Mouse (Mus musculus): ENCODE measurements at regions not wholly inside any gene's neighbourhood (a gene's known extent, or its start where the extent isn't known, plus 50 kb on each side); places are given as distances from the start of the nearest gene placed in this dataset.

- no peak for DNase-seq
- intact Hi-C loops (cut with DNase I) = no loop called here
Measured at GRCm38 (mm10) chr5:133156115-133156857, 613.1 kb upstream of the Auts2 start.

GRCm38 (mm10) chr5:133145996-133146395 lies 602.9 kb upstream of the Auts2 start:
- DNase-seq = no peak
- intact Hi-C loops (cut with DNase I) = no loop called here

- intact Hi-C loops (cut with DNase I) = no loop called here
- no peak for DNase-seq
Measured at GRCm38 (mm10) chr5:133143679-133144078, 600.5 kb upstream of the Auts2 start.

GRCm38 (mm10) chr5:133142401-133143115 lies 599.4 kb upstream of the Auts2 start:
- DNase-seq = no peak
- intact Hi-C loops (cut with DNase I) = no loop called here

GRCm38 (mm10) chr5:133131042-133131441 lies 587.9 kb upstream of the Auts2 start:
- intact Hi-C loops (cut with DNase I) = no loop called here

GRCm38 (mm10) chr5:133130316-133130715 lies 587.2 kb upstream of the Auts2 start:
- intact Hi-C loops (cut with DNase I) = no loop called here
- DNase-seq = no peak

More at GRCm38 (mm10) chr5:133131042-133131441, 587.9 kb upstream of the Auts2 start:
- no peak for DNase-seq

- intact Hi-C loops (cut with DNase I) = no loop called here
- no peak for DNase-seq
Measured at GRCm38 (mm10) chr5:133124223-133124622, 581.1 kb upstream of the Auts2 start.

- intact Hi-C loops (cut with DNase I) = no loop called here
Measured at GRCm38 (mm10) chr5:133113946-133114345, 570.8 kb upstream of the Auts2 start.

GRCm38 (mm10) chr5:133113183-133113582 lies 570.0 kb upstream of the Auts2 start:
- DNase-seq = no peak
- intact Hi-C loops (cut with DNase I) = no loop called here

More at GRCm38 (mm10) chr5:133113946-133114345, 570.8 kb upstream of the Auts2 start:
- no peak for DNase-seq

- peak; percentile 22 to 26 for DNase-seq
- intact Hi-C loops (cut with DNase I) = no loop called here
Measured at GRCm38 (mm10) chr5:133106691-133107354, 563.7 kb upstream of the Auts2 start.

GRCm38 (mm10) chr5:133096340-133096739 lies 553.2 kb upstream of the Auts2 start:
- intact Hi-C loops (cut with DNase I) = no loop called here
- DNase-seq = no peak

- intact Hi-C loops (cut with DNase I) = no loop called here
- no peak for DNase-seq
Measured at GRCm38 (mm10) chr5:133084859-133085258, 541.7 kb upstream of the Auts2 start.

- intact Hi-C loops (cut with DNase I) = no loop called here
- no peak for DNase-seq
Measured at GRCm38 (mm10) chr5:133080751-133081150, 537.6 kb upstream of the Auts2 start.

GRCm38 (mm10) chr5:133078916-133079315 lies 535.8 kb upstream of the Auts2 start:
- intact Hi-C loops (cut with DNase I) = no loop called here
- no peak for DNase-seq

GRCm38 (mm10) chr5:133078390-133078789 lies 535.2 kb upstream of the Auts2 start:
- no peak for DNase-seq
- intact Hi-C loops (cut with DNase I) = no loop called here

GRCm38 (mm10) chr5:133073317-133073716 lies 530.2 kb upstream of the Auts2 start:
- intact Hi-C loops (cut with DNase I) = no loop called here
- no peak for DNase-seq

GRCm38 (mm10) chr5:133070141-133070540 lies 527.0 kb upstream of the Auts2 start:
- DNase-seq = no peak
- intact Hi-C loops (cut with DNase I) = no loop called here

GRCm38 (mm10) chr5:133062481-133062880 lies 519.3 kb upstream of the Auts2 start:
- DNase-seq = no peak
- intact Hi-C loops (cut with DNase I) = no loop called here

- no peak for DNase-seq
- intact Hi-C loops (cut with DNase I) = no loop called here
Measured at GRCm38 (mm10) chr5:133047456-133047855, 504.3 kb upstream of the Auts2 start.

GRCm38 (mm10) chr5:133045637-133046036 lies 502.5 kb upstream of the Auts2 start:
- no peak for DNase-seq
- intact Hi-C loops (cut with DNase I) = no loop called here

GRCm38 (mm10) chr5:133027590-133027989 lies 484.4 kb upstream of the Auts2 start:
- intact Hi-C loops (cut with DNase I) = no loop called here
- no peak for DNase-seq
